Mouse (Mus musculus): Measurements from ENCODE around the gene Ddx3x. TPM values are rescaled to one million over a fixed set of nuclear protein-coding genes. Genes with fewer than 3 reads are reported as not detected.

Gene Ddx3x
- 9.7 and 19.4 TPM in 2 replicates for polyA plus RNA-seq (2012)

- TF ChIP-seq GATA1 (IDR thresholded peaks at IDR 0.05; ENCODE audit: low read length) = no peak
Measured at GRCm38 (mm10) chrX:13280409-13281328, at the start of gene Ddx3x. TSS of gene Ddx3x (plus strand) at chrX:13280970.

DNA sequence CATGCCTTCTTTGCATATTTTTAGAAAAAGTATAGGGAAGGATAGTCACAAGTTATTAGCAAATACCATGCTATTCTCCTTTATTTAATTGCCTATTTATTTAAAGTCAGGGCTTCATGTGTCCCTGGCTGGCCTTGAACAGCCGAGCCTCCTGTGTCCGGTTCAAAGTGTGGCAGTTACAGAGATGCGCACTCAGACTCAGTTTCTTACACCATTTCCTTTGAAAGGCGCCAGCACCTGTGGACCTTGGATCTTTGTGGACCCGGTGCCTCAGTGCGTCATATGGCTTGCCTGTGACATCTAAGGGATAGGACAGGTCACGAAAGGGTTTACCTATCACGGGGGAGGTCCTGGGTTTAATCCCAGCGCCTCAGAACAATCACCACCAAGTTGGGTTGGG, 49.5 kb upstream of the Ddx3x start:
- TF ChIP-seq GATA1 (IDR thresholded peaks at IDR 0.05; ENCODE audit: low read length) = no peak

- TF ChIP-seq GATA1 (IDR thresholded peaks at IDR 0.05; ENCODE audit: low read length) = no peak
Measured at GRCm38 (mm10) chrX:13233631-13234030, 47.1 kb upstream of the Ddx3x start.

DNA sequence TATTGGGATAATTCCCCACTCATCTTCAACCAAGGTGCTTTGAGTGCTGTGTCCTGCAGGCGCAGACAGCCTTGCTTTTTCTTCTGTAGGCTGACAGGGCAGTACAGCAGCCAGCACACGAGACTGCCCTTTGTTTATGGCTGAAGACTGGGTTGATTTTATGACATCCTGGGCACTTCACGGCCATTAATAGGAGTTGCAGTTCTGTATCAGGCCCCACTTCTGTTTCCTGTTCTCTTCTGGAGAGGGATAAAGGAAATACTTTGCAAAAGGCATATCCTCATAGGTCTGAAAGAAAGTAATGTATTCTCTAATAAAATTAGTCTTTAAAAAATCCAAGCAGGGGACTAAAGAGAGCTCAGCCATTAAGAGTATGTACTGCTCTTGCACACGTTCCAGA, 46.1 kb upstream of the Ddx3x start:
- no peak for TF ChIP-seq GATA1 (IDR thresholded peaks at IDR 0.05; ENCODE audit: low read length)

DNA sequence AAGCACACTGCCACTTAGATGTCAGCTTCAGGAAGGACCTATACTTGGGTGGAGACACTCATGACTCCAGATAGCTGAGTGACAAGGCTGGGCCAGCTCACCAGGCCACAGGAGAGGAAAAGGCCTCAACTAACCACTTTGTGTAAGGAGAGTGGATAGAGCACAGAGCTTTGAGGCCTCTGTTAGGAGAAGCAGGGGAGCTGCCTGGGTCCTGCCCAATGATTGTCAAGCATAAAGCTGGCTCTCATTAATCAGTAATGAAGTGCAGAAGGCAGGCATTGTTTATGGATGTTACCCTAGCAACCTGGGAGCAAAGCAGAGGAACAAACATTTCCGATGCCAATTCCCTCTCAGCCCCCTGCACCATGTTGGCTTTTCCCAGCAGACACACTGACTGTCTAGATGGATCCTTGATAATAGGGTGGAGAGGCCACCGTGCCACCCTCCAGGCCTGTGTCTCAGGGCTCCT, 44.6 kb upstream of the Ddx3x start:
- TF ChIP-seq GATA1 (IDR thresholded peaks at IDR 0.05; ENCODE audit: low read length) = no peak

GRCm38 (mm10) chrX:13239455-13239854, 41.3 kb upstream of the Ddx3x start:
- no peak for TF ChIP-seq GATA1 (IDR thresholded peaks at IDR 0.05; ENCODE audit: low read length)

- no peak for TF ChIP-seq GATA1 (IDR thresholded peaks at IDR 0.05; ENCODE audit: low read length)
Measured at GRCm38 (mm10) chrX:13240646-13241425, 39.9 kb upstream of the Ddx3x start.

- no peak for TF ChIP-seq GATA1 (IDR thresholded peaks at IDR 0.05; ENCODE audit: low read length)
Measured at GRCm38 (mm10) chrX:13241426-13242319, 39.1 kb upstream of the Ddx3x start.

DNA sequence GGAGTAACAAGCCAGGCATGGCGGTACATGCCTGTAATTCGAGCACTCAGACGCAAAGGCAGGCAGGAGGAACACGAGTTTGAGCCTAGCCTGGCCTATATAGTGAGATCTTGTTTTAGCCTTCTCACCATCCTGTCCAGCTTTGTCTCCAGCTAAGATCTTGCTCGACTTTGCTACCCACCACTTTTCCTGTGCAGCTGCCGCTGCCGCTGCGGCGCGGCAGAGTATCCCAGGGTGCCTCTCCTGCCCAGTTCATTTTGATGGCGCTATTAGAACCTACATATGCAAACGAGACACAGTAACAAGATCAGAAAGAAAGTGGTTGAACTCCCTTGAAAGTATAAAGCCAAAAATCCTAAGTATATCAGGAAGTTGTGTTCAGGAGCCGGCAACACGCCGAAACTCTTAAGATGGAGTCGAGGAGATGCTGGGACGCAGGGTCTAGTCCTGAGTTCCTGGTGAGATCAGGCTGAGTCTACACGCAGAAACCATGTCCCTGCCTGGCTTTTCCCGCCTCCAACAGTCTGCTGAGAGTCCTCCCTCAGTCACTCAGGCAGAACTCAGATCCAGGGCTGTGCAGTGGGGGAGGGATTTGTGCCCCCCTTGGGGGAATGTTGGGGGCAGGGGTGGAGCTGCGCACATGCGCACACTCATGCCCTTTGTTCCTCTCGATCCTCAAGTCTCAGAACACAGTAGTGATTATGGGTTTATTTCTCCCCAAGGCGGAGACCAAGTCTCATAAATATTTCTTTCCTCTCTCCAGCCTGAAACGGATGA, 38.3 kb upstream of the Ddx3x start:
- TF ChIP-seq GATA1 (IDR thresholded peaks at IDR 0.05; ENCODE audit: low read length) = no peak

- no peak for TF ChIP-seq GATA1 (IDR thresholded peaks at IDR 0.05; ENCODE audit: low read length)
Measured at GRCm38 (mm10) chrX:13243133-13244123, 37.3 kb upstream of the Ddx3x start.

- TF ChIP-seq GATA1 (IDR thresholded peaks at IDR 0.05; ENCODE audit: low read length) = no peak
Measured at GRCm38 (mm10) chrX:13244588-13244987, 36.2 kb upstream of the Ddx3x start.

DNA sequence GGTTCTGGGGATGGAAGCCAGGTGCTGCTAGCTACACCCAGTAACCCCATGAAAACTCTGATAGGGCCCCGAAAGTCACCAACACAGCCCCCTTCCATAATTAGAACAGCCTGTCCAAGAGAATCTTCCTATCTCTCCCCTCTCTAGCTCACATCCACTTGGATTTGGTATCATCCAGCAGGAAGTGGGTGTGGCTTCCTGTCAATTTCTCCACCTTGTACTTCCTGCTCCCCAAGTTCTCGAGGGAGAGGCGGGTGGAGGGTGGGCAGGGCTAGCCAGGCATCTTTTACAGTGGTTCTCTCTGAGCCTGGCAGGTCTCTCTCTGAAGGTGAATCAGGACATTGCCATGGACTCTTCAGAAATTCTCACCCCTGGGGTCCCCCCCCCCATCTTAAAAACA, 35.7 kb upstream of the Ddx3x start:
- TF ChIP-seq GATA1 (IDR thresholded peaks at IDR 0.05; ENCODE audit: low read length) = no peak

GRCm38 (mm10) chrX:13251683-13252082, 29.1 kb upstream of the Ddx3x start:
- no peak for TF ChIP-seq GATA1 (IDR thresholded peaks at IDR 0.05; ENCODE audit: low read length)

All from G1E-ER4 (cell line).